Mouse (Mus musculus) ES-E14 (cell line): ENCODE measurements around the gene Rps7. TPM values are rescaled to one million over a fixed set of nuclear protein-coding genes. Genes with fewer than 3 reads are reported as not detected.
A peak's percentile ranks its signal among the peaks of the same experiment; 100 is the strongest.

ENCODE experiments used
- DNase-seq: peaks from one replicate; pipeline ENCODE4 v3.0.0-alpha.2; 2013; ENCODE audit warnings: low read depth, low spot score
- H3K27ac ChIP-seq: 2 replicates; pipeline ENCODE4 v1.5.1; 2012; ENCODE audit warnings: low read depth, mild to moderate bottlenecking, low read length, moderate library complexity, mixed read lengths; ENCODE audit not compliant: poor library complexity, insufficient read depth, severe bottlenecking
- H3K36me3 ChIP-seq: 2 replicates; pipeline ENCODE4 v1.6.1; 2012; ENCODE audit warnings: mild to moderate bottlenecking, low read length, moderate library complexity, mixed read lengths; ENCODE audit not compliant: control insufficient read depth, poor library complexity, insufficient read depth, severe bottlenecking
- H3K4me1 ChIP-seq, 2 experiments: fragments of 150-350 bp in 1 of 2; sonication (generic) in 1 of 2; 2 replicates each; pipeline ENCODE4 v1.6.1; 2012; ENCODE audit warnings: low read length in 2 of 2, mild to moderate bottlenecking in 1 of 2, mixed read lengths in 1 of 2; ENCODE audit not compliant: control insufficient read depth in 2 of 2, insufficient read depth in 2 of 2, poor library complexity in 1 of 2
- H3K4me3 ChIP-seq, 2 experiments: fragments of 150-350 bp in 1 of 2; sonication (generic) in 1 of 2; 2 replicates each; pipeline ENCODE4 v1.5.1; 2012; ENCODE audit warnings: low read length in 2 of 2, low read depth in 1 of 2, mild to moderate bottlenecking in 1 of 2, mixed read lengths in 1 of 2; ENCODE audit not compliant: insufficient read depth in 1 of 2, poor library complexity in 1 of 2, severe bottlenecking in 1 of 2
- H3K9ac ChIP-seq: 2 replicates; pipeline ENCODE4 v1.6.1; 2012; ENCODE audit warnings: low read depth, mild to moderate bottlenecking, low read length, mixed read lengths; ENCODE audit not compliant: poor library complexity, insufficient read depth, severe bottlenecking
- H3K9me3 ChIP-seq: fragments of 150-350 bp; sonication (generic); 2 replicates; pipeline ENCODE4 v1.6.1; 2012; ENCODE audit warnings: low read depth, mild to moderate bottlenecking, low read length; ENCODE audit not compliant: control insufficient read depth, insufficient read depth
- CHD2 ChIP-seq: IDR thresholded peaks from 2 replicates; pipeline ENCODE4 v1.6.1; 2014; ENCODE audit warnings: mild to moderate bottlenecking, low read depth, low read length, inconsistent platforms
- HCFC1 ChIP-seq: IDR thresholded peaks from 2 replicates; pipeline ENCODE4 v1.6.1; 2012; ENCODE audit warnings: low read length, inconsistent platforms, borderline replicate concordance; ENCODE audit not compliant: insufficient read depth
- MAFK ChIP-seq: IDR thresholded peaks from 2 replicates; pipeline ENCODE4 v1.6.1; 2014; ENCODE audit warnings: mild to moderate bottlenecking, low read depth, low read length, inconsistent platforms; ENCODE audit not compliant: insufficient read depth
- ZC3H11A ChIP-seq: IDR thresholded peaks from 2 replicates; pipeline ENCODE4 v1.6.1; 2012; ENCODE audit warnings: low read depth, mild to moderate bottlenecking, inconsistent platforms, low read length, borderline replicate concordance
- ZNF384 ChIP-seq: IDR thresholded peaks from 2 replicates; pipeline ENCODE4 v1.6.1; 2012; ENCODE audit warnings: low read depth, low read length, inconsistent platforms
- in situ Hi-C, 2 experiments: fragments of 600-800 bp; cut with MboI; formaldehyde crosslinking; loops; one replicate each; pipeline ENCODE4 v1.15.1; 2025; ENCODE audit warnings: low sequenced_read_pairs in 2 of 2, inconsistent platforms in 1 of 2; ENCODE audit not compliant: unreplicated experiment in 2 of 2
- total RNA-seq: library from RNA; depleted of rRNA; stranded (reverse); fragments of 300-350 nt; gene quantifications from 2 replicates; pipeline ENCODE4 v1.2.3, GENCODE M21; 2012

The Rps7 gene
- total RNA-seq, 1 experiment = 1,705 TPM

DNA sequence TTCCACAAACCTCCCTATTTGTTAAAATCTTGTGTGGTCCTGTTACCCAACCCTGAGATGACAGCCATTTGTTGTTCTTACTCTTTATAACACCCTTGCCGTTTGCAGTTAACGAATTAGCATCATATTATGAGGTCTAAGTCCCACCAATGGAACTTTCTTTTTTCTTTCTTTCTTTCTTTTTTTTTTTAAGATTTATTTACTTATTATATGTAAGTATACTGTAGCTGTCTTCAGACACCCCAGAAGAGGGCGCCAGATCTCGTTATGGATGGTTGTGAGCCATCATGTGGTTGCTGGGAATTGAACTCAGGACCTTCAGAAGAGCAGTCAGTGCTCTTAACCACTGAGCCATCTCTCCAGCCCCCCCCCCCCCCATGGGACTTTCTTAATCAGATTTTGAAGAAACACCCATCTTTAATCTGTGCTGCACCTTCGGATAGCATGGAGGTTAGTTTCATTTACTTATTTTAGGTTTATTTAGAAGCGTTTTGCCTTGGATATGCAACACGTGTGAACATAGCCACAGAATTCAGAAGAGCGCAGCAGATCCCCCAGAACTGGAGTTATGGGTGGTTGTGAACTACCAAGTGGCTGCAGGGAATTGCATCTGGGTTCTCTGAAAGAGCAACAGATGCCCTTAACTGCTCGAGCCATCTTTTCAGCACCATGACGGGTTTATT is 38.4 kb upstream of the Rps7 start:
- peaks cover 3 to 9% of the 10 kb centered on the region in 2 experiments; a peak in 1 of 4 replicates for H3K4me1 ChIP-seq
- H3K4me3 ChIP-seq = peak overlapping the region in 1 of 2 experiments; percentile 80; a peak in 1 of 4 replicates
- H3K27ac ChIP-seq = no peak overlapping the region
- peaks cover 9% of the 10 kb centered on the region for H3K36me3 ChIP-seq
- H3K9ac ChIP-seq = no peak overlapping the region
- H3K9me3 ChIP-seq = no peaks in the 10 kb centered on the region
- no peak for DNase-seq
- in situ Hi-C loops = no loop called here
- TF ChIP-seq ZNF384 (no peak), CHD2 (no peak), ZC3H11A (no peak), MAFK (no peak), HCFC1 (no peak)

DNA sequence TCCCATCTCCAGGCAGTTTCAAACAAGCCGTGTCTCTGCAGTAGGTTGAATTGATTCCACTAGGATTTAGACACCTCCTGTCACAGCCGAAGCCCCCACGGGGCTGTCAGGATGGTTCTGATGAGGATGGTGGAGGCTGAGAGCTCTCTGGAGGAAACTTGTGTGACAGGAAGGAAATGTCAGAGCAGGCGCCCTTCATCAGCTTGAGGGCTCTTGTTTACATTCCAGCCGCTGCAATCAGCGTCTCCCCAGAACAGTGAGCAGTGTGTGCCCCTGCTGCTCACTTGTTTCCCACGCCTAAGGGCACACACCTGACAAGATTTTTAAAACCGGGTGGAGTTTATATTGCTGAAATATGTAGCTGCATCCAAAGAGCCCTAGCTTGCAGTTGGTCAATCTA is 31.5 kb upstream of the Rps7 start:
- Histone ChIP-seq H3K9me3 (no peaks in the 10 kb centered on the region), H3K4me1 (no peaks in the 10 kb centered on the region), H3K36me3 (no peaks in the 10 kb centered on the region; the same call in 1 of the 2 replicates), H3K27ac (no peak overlapping the region), H3K9ac (no peak overlapping the region), H3K4me3 (no peak overlapping the region)
- no peak for DNase-seq
- TF ChIP-seq ZNF384 = no peak
- no peak for TF ChIP-seq MAFK
- no peak for TF ChIP-seq ZC3H11A
- no peak for TF ChIP-seq CHD2
- TF ChIP-seq HCFC1 = no peak
- in situ Hi-C loops = no loop called here

DNA sequence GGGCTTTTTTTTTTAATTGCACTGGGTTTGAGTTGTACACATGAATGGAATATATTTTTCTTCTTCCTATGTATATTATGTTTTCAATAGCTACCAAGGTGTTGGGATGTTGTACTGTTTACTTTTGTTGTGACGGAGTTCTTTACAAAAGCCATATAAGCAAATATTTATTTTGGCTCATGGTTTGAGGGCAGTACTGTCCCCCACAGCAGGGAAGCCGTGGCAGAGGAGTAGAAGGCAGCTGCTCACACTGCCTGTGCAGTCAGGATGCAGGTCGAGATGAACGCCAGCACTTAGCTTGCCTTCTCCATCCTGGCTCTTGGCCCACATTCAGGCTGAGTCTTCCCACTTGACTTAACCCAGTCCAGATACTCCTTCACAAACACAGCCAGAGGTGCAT is 31.0 kb upstream of the Rps7 start:
- Histone ChIP-seq H3K4me3 (no peak overlapping the region), H3K27ac (no peak overlapping the region), H3K9ac (no peak overlapping the region), H3K4me1 (no peaks in the 10 kb centered on the region), H3K36me3 (no peaks in the 10 kb centered on the region; the same call in 1 of the 2 replicates), H3K9me3 (no peaks in the 10 kb centered on the region)
- no peak for DNase-seq
- in situ Hi-C loops = no loop called here
- TF ChIP-seq MAFK = no peak
- TF ChIP-seq ZNF384 = no peak
- no peak for TF ChIP-seq HCFC1
- TF ChIP-seq CHD2 = no peak

DNA sequence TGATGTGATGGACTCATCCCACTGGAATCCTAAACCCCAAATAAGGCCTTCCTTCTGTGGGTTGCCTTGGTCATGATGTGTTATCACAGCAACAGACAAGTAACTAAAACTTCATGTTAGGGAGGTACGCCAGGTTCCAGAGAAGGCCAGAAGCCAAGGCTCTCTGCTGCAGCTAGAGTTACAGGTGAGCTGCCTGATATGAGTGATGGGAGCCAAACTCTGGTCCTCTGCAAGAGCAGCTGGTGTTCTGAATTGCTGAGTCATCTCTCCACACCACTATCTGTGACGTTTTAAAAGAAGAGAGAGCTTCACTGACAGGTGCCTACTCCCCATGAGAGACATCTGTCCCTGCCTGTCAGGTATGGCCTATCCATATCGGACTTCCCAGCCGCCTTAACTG is 26.9 kb upstream of the Rps7 start:
- in situ Hi-C loops = no loop called here
- Histone ChIP-seq H3K9me3 (no peaks in the 10 kb centered on the region), H3K9ac (no peak overlapping the region), H3K27ac (no peak overlapping the region), H3K4me1 (no peaks in the 10 kb centered on the region), H3K4me3 (no peak overlapping the region), H3K36me3 (peaks cover 14% of the 10 kb centered on the region)
- no peak for DNase-seq
- TF ChIP-seq HCFC1 = no peak
- TF ChIP-seq ZC3H11A = no peak
- no peak for TF ChIP-seq ZNF384
- no peak for TF ChIP-seq MAFK
- TF ChIP-seq CHD2 = no peak
